Mouse (Mus musculus) megakaryocyte, embryonic 14.5 days (primary cell): ENCODE measurements around the gene Brinp2.

Experiments
- FLI1 ChIP-seq: IDR thresholded peaks from 2 replicates; pipeline ENCODE4 v1.6.1; 2012; ENCODE audit warnings: low read length, inconsistent platforms, mixed read lengths
- GATA1 ChIP-seq: IDR thresholded peaks from 3 replicates; pipeline ENCODE4 v1.6.1; 2012; ENCODE audit warnings: mixed read lengths, low read length, inconsistent platforms, borderline replicate concordance

DNA sequence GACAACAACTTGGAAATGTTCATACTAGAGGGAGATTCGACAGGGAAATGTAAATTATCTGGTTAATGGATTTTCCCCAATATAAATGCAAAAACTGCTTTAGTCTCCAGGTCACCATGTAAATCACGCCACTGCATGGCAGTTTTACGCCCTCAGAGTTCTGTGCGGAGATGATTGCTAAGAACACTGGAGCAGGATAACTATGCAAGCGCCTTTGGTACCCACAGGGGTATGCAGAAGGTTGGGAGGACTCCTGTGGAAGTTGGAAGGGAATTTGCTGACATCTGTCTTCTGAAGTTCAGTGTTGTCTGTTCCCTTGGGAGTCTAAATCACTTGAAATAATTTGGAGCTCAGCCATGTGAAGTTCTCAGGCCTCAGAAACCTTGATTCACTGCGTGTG is 26.2 kb upstream of the Brinp2 start:
- TF ChIP-seq GATA1 (no peak), FLI1 (no peak)
